Mouse (Mus musculus) heart, embryonic 14.5 days (tissue): ENCODE results near the gene Dnajc13. TPM values are rescaled to one million over a fixed set of nuclear protein-coding genes. Genes with fewer than 3 reads are reported as not detected.

Experiments
- ATAC-seq: fragments of 200-750 bp; cut with Nextera tagmentation; 2 replicates; pipeline ENCODE4 v1.8.0; 2017; ENCODE audit warnings: low read depth, moderate TSS enrichment; ENCODE audit not compliant: insufficient number of reproducible peaks, insufficient read depth, low FRiP score
- H3K27ac ChIP-seq, 2 experiments: fragments of 200-500 bp in 1 of 2; fragments of 300-500 bp in 1 of 2; sonication (generic) in 1 of 2; replicated peaks in 1 of 2; 2 replicates each; pipeline ENCODE4 v1.5.1; 2012 to 2014; ENCODE audit warnings: low read depth in 2 of 2, low read length in 2 of 2, control low read depth in 1 of 2, mild to moderate bottlenecking in 1 of 2, mixed read lengths in 1 of 2; ENCODE audit not compliant: control insufficient read depth in 1 of 2, insufficient read depth in 1 of 2
- H3K27me3 ChIP-seq: fragments of 300-500 bp; sonication (generic); 2 replicates; pipeline ENCODE4 v1.6.1; 2014; ENCODE audit warnings: mild to moderate bottlenecking, low read length, control low read depth; ENCODE audit not compliant: control insufficient read depth, insufficient read depth
- H3K36me3 ChIP-seq: fragments of 300-500 bp; sonication (generic); 2 replicates; pipeline ENCODE4 v1.6.1; 2014; ENCODE audit warnings: mild to moderate bottlenecking, control low read depth, low read length, mixed read lengths; ENCODE audit not compliant: control insufficient read depth, insufficient read depth
- H3K4me1 ChIP-seq, 2 experiments: fragments of 200-500 bp in 1 of 2; fragments of 300-500 bp in 1 of 2; sonication (generic) in 1 of 2; 2 replicates each; pipeline ENCODE4 v1.6.1; 2012 to 2014; ENCODE audit warnings: low read length in 2 of 2, control low read depth in 1 of 2, mixed read lengths in 1 of 2; ENCODE audit not compliant: control insufficient read depth in 2 of 2, insufficient read depth in 2 of 2
- H3K4me2 ChIP-seq: fragments of 300-500 bp; sonication (generic); 2 replicates; pipeline ENCODE4 v1.6.1; 2014; ENCODE audit warnings: mild to moderate bottlenecking, low read length
- H3K4me3 ChIP-seq, 2 experiments: fragments of 200-500 bp in 1 of 2; fragments of 300-500 bp in 1 of 2; sonication (generic) in 1 of 2; 2 replicates each; pipeline ENCODE4 v1.5.1; 2012 to 2014; ENCODE audit warnings: low read length in 2 of 2, mild to moderate bottlenecking in 2 of 2, control low read depth in 1 of 2, low read depth in 1 of 2, moderate library complexity in 1 of 2; ENCODE audit not compliant: control insufficient read depth in 1 of 2, insufficient read depth in 1 of 2
- H3K9ac ChIP-seq: fragments of 300-500 bp; sonication (generic); 2 replicates; pipeline ENCODE4 v1.6.1; 2014; ENCODE audit warnings: mild to moderate bottlenecking, low read length
- H3K9me3 ChIP-seq: fragments of 300-500 bp; sonication (generic); 2 replicates; pipeline ENCODE4 v1.6.1; 2016; ENCODE audit warnings: low read length, control low read depth; ENCODE audit not compliant: control insufficient read depth
- WGBS: fragments of 180-500 bp; shearing (Covaris S2); extraction: QIAGEN DNeasy Blood & Tissue Kit; methylation state at CpG from one replicate; pipeline ENCODE4 v1.1.7; 2014; 5-methylcytosine and 5-hydroxymethylcytosine counted together
- polyA plus RNA-seq: library from polyadenylated mRNA; unstranded; fragments of >200 nt; fragmentation: Nextera tagmentation; extraction: Ambion mirVana; gene quantifications from 2 replicates; pipeline ENCODE4 v1.2.1, GENCODE M21; 2014

The Dnajc13 gene
- polyA plus RNA-seq, 1 experiment from 2014 or later, result 15.5 TPM

DNA sequence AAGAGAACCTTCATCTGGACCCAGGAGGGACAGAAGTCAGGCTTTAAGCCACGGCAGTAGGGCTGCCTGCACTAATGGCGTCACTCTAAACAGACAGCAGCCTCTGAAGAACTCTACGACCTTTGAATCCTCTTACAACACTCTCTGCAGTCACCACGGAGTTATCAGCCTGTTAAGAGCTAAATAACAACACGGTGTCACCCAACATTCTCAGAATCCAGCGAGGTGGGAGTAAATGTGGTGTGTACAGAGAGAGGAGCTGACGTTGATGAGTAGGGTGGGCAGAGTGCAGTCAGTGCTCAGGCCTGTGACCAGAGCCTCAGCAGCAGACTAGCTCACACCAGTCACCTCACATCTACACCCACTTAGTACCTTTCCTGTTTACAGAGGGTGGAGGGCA, 101.6 kb downstream of the Dnajc13 start:
- no peak for ATAC-seq
- Histone ChIP-seq H3K4me2 (no peak overlapping the region), H3K36me3 (peaks cover 100% of the 10 kb centered on the region), H3K4me3 (no peak overlapping the region), H3K27ac (no peak overlapping the region), H3K9me3 (no peaks in the 10 kb centered on the region), H3K9ac (no peak overlapping the region), H3K27me3 (no peaks in the 10 kb centered on the region), H3K4me1 (no peaks in the 10 kb centered on the region)
- WGBS, result 43% methylated on average over 7 of the region's 7 CpGs

DNA sequence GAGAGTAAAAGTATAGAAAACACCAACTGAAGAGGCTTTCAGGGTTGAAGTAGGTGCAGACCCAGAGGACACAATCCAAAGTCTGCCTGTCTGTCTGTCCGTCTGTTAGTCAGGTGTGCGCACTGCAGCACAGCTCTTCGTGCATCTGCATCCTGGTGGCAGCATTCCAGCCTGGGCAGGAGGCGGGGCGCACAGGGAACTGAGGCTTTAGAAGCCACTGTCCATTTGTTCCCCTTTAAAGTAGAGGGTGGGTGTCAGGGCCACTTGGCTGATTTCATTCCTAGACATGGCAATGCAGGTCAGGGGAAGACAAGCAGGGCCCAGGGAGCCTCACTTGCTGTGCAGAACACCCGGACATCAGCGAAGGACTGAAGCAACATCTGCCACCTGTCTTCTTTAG, 105.4 kb downstream of the Dnajc13 start:
- H3K27me3 ChIP-seq, result no peaks in the 10 kb centered on the region
- no peaks in the 10 kb centered on the region for H3K4me1 ChIP-seq
- no peaks in the 10 kb centered on the region for H3K9me3 ChIP-seq
- H3K9ac ChIP-seq, result no peak overlapping the region
- no peak overlapping the region for H3K4me2 ChIP-seq
- H3K36me3 ChIP-seq, result peaks cover 99% of the 10 kb centered on the region
- no peak overlapping the region for H3K4me3 ChIP-seq
- WGBS, result 92% methylated on average over 7 of the region's 7 CpGs
- no peak for ATAC-seq
- no peak overlapping the region for H3K27ac ChIP-seq

- H3K9me3 ChIP-seq, result no peaks in the 10 kb centered on the region
- 91% methylated on average over 8 of the region's 8 CpGs for WGBS
- no peak overlapping the region for H3K27ac ChIP-seq
- H3K36me3 ChIP-seq, result peaks cover 99% of the 10 kb centered on the region
- H3K9ac ChIP-seq, result no peak overlapping the region
- no peak for ATAC-seq
- H3K27me3 ChIP-seq, result no peaks in the 10 kb centered on the region
- H3K4me3 ChIP-seq, result no peak overlapping the region
- no peak overlapping the region for H3K4me2 ChIP-seq
- no peaks in the 10 kb centered on the region for H3K4me1 ChIP-seq
Measured at GRCm38 (mm10) chr9:104156506-104156905, 106.2 kb downstream of the Dnajc13 start.

DNA sequence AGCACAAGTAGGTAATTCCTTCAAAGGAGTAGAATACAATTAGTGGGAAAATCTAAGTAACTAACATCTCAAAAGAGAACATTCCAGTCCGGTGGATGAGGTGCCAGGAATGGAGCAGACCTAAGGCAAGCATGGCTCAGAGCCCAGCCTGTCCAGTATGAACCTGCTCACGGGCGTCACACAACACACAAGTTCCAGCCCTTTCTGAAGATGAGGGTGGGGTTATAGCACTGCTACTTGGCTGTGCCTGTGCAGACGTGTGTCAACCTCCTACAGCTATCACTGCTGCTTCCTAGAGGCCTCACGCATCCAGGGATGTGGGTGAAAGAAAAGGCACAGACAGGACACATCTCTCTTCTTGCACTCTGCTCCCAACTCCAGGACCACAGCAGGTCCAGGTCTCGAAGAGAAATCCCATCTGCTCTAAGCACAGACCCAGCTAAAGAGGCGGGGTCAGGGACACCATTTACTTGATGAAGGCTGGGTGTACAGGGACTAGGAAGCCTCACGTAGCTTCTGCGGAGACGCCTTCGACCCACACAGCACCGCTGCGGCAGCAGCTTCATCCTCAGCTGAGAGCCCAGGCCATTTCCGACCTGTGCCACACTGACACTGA, 107.5 kb downstream of the Dnajc13 start:
- no peaks in the 10 kb centered on the region for H3K9me3 ChIP-seq
- H3K27me3 ChIP-seq, result no peaks in the 10 kb centered on the region
- H3K4me2 ChIP-seq, result no peak overlapping the region
- H3K4me1 ChIP-seq, result no peaks in the 10 kb centered on the region
- 92% methylated on average over 14 of the region's 14 CpGs for WGBS
- peaks cover 99% of the 10 kb centered on the region for H3K36me3 ChIP-seq
- no peak overlapping the region for H3K9ac ChIP-seq
- H3K4me3 ChIP-seq, result no peak overlapping the region
- no peak for ATAC-seq
- no peak overlapping the region for H3K27ac ChIP-seq

DNA sequence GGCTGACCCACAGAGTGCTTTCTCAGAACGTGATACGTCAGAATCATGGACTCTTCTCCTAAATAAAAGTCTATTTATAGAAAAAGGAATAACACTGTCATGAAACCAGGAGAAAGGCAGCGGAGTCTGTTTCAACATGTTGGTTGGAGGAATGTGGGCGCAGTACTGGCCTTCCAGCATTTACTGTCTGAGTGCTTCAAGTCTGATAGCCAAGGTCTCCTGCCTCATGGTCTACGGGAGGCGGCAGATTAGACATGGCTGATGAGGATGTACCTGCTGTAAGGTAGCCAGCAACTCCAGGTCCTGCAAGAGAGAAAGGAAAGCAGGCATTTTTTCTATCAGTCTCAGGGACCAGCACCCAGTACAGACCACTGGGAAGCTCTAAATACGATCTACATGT, 110.6 kb downstream of the Dnajc13 start:
- 87% methylated on average over 7 of the region's 7 CpGs for WGBS
- no peaks in the 10 kb centered on the region for H3K27me3 ChIP-seq

GRCm38 (mm10) chr9:104148969-104149368, 113.8 kb downstream of the Dnajc13 start:
- Histone ChIP-seq H3K4me2 (no peak overlapping the region), H3K4me1 (no peaks in the 10 kb centered on the region), H3K27ac (no peak overlapping the region), H3K9me3 (no peaks in the 10 kb centered on the region), H3K9ac (no peak overlapping the region), H3K27me3 (no peaks in the 10 kb centered on the region), H3K36me3 (peaks cover 44% of the 10 kb centered on the region), H3K4me3 (no peak overlapping the region)
- ATAC-seq, result no peak
- 75% methylated on average over 7 of the region's 7 CpGs for WGBS

More for the DNA sequence above, 110.6 kb downstream of the Dnajc13 start:
- no peak overlapping the region for H3K4me2 ChIP-seq
- no peaks in the 10 kb centered on the region for H3K4me1 ChIP-seq
- H3K9ac ChIP-seq, result no peak overlapping the region
- H3K27ac ChIP-seq, result no peak overlapping the region
- no peak overlapping the region for H3K4me3 ChIP-seq
- no peak for ATAC-seq
- H3K36me3 ChIP-seq, result peaks cover 75% of the 10 kb centered on the region
- H3K9me3 ChIP-seq, result no peaks in the 10 kb centered on the region

- Histone ChIP-seq H3K4me3 (no peak overlapping the region), H3K36me3 (peaks cover 22% of the 10 kb centered on the region), H3K4me2 (no peak overlapping the region), H3K4me1 (no peaks in the 10 kb centered on the region; a peak in 1 of 4 replicates), H3K27me3 (no peaks in the 10 kb centered on the region), H3K27ac (no peak overlapping the region), H3K9ac (no peak overlapping the region), H3K9me3 (no peaks in the 10 kb centered on the region)
- no peak for ATAC-seq
- 55% methylated on average over 7 of the region's 7 CpGs for WGBS
Measured at GRCm38 (mm10) chr9:104146683-104147082, 116.0 kb downstream of the Dnajc13 start.
